Mouse (Mus musculus): ENCODE measurements around the gene Scamp5.

Scamp5 gene

DNA sequence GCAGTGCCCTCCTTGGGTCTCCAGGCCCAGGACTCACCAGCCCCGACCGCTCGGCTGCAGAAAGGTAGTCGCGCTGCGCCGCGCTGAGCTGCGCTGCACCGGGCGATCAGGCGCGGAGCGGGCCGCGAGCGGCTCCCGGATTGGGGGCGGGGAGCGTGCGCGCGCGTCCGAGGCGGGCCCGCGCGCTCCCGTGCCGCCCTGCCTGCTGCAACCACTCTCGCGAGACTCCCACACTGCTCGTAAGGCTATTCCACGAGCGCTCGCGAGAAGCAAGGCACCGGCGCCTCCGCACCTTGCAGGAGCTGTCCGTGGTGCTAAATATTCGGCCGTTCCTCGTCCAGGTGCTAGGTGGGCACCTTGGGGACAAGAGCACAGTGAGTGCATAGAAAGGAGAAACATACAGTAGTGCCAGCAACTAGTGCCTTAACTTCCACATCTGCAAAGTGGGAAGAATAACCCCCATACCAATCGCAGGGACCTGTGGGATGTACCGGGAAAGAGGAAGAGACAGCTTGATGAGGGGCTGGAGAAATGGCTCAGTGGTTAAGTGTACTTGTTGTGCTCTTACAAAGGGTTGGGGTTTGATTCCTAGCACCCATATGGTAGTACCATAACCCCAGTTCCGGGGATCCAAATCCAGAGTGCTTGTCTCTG is at the start of gene Scamp5:
Gene Scamp5, minus strand, starts transcription at position 165 of the 654 bp plus-strand sequence.
- peak; percentile 93 for ATAC-seq (ENCODE audit: low TSS enrichment)

- 0 out of 2 replicates have a peak, but pooled peaks have one; percentile 41 for ATAC-seq (ENCODE audit: low TSS enrichment)
These were observed 49.3 kb upstream of the Scamp5 start for GRCm38 (mm10) chr9:57517113-57517512.

GRCm38 (mm10) chr9:57510577-57510976 is 42.7 kb upstream of the Scamp5 start:
- no peak for ATAC-seq (ENCODE audit: low TSS enrichment)

DNA sequence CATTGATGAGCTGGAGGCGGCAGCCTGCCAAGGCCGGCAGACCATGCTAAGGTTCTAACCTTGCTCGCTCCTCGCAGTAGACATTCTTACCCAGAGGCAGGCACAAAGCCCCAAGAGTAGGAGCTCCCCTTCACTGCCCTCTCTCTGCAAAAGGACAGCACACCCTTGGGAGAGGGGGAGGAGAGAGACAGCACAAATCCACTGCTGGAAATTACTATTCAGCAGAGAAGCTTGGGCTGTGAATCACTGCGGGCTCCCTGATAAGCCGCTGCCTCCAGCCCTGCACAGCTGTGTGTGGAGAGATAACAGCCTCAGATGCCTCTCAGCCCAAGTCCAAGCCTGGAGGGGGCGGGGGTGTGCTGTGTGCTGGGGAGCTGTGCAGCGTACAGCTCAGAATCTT is 37.8 kb upstream of the Scamp5 start:
- peak; percentile 62 for ATAC-seq (ENCODE audit: low TSS enrichment)

DNA sequence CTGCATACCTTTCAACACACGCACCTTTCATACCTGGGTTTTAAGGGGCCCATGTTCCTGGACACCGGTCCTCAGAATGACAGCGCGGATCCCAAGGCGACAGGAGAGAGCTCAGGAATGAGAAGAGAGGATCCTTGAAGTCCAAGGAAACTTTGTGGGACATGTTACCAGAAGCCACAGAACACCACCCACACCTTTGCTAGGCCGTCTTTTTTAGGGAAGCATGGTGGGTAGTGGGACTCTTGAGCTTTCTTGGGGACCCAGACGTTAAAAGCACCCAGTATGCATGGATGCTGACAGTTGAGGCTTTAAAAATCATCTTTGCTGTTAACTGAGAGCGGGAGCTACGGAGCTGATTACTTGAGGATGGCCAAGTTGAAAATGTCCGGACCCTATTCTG is 37.0 kb upstream of the Scamp5 start:
- ATAC-seq (ENCODE audit: low TSS enrichment): no peak

DNA sequence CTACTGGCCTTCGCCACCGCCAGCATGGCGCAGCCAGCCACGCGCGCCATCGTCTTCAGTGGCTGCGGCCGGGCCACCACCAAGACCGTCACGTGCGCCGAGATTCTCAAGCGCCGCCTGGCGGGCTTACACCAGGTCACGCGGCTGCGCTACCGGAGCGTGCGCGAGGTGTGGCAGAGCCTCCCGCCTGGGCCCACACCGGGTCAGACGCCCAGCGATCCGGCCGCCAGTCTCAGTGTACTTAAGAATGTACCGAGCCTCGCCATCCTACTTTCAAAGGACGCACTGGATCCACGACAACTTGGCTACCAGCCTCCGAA is 36.5 kb upstream of the Scamp5 start:
- no peak for ATAC-seq (ENCODE audit: low TSS enrichment)

DNA sequence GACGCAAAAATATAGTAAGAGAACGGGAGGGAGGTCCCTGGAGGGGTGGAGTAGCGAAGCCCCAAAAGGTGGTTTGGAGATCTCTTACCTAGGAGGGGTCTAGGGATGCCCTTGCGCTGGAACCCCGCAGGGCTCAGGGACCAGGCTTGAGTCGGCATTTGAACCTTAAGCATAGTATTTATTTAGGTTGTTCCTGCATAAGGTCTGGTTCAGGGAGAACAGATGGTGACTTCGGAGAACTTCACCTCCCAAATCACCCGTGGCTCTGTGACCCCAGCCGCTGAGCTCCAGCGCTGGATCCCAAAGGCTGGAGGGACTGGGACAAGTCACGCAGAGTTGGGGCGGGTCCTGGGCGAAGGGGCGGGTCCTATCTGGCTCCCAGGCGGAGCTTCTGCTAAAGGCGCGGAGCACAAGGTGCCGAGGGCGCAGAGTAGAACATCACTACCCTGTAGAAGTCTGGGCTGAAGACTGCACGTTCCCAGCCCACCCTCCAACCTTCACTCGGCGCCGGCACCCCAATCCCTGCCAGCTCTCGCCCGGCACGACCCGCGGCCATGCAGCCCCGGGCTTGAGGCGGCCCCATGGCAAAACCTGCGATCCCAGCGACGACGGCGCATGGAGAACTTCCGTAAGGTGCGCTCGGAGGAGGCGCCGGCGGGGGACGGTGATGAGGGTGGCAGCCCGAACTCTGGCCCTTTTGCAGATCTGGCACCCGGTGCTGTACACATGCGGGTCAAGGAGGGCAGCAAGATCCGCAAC is 35.9 kb upstream of the Scamp5 start, which contains the start of gene Rpp25:
Gene Rpp25, plus strand, starts transcription at position 405 of the 759 bp plus-strand sequence.
- ATAC-seq (ENCODE audit: low TSS enrichment): peak; percentile 58

- ATAC-seq (ENCODE audit: low TSS enrichment): peak; percentile 38; the same call in 1 of the 2 replicates
These were observed 35.2 kb upstream of the Scamp5 start for GRCm38 (mm10) chr9:57502911-57503621.

DNA sequence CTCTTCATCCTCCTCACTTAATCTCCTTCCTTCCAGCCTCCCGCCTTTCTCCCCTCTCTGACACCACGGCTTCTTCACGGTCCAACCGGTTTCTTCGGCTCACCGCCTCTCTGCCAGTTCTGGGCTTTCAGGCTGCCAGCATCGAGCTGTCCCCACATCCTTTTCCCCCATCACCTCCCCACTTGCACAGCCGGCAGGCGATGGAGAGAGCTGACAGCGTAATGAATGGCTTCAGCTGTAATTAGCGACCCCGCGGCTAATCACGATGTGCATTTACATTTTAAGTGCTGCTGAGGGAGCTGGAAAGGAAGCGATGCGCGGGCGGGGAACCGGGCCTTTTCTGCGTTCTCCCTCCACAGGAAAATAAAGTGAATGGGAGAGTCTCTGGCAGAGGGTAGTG is 34.0 kb upstream of the Scamp5 start:
- ATAC-seq (ENCODE audit: low TSS enrichment): peak; percentile 25

DNA sequence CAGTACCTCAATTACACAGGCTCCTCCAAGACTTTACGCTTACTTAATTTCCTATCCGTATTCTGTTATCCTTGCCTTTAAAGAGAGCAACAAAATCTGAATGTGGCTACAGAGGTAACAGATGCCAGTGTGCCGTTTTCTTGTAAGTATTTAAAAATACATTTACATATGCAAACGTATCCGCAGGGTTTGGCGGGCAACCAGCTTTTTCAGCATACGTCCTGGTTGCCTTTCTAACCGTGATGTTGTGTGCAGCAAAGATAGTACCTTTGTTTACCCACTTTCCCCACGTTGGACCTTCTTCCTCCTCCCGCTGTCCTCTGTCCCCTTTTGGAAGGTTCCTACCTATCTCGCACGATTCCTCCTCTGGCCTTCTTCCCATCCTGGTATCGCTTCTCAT is 33.6 kb upstream of the Scamp5 start:
- no peak for ATAC-seq (ENCODE audit: low TSS enrichment)

DNA sequence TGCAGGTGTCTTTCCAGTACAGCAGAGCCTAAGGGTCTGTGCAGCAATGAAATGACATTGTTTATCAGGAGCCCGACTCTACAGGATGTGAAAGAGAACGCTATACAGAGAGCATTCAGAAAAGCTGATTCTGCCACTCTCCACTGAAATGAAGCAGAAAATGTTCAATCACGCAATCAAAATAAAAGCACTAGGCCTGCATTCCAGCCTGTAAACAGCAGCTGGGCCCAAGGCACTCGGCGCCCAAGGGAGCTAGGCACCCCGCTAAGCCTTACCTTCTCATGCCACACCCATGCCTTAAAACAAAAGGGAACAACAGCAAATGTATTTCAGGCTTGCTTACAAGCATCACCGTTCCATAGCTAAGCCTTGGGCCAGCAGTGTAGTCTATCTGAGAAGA is 30.7 kb upstream of the Scamp5 start:
- no peak for ATAC-seq (ENCODE audit: low TSS enrichment)

GRCm38 (mm10) chr9:57497236-57497635 is 29.4 kb upstream of the Scamp5 start:
- ATAC-seq (ENCODE audit: low TSS enrichment): no peak

DNA sequence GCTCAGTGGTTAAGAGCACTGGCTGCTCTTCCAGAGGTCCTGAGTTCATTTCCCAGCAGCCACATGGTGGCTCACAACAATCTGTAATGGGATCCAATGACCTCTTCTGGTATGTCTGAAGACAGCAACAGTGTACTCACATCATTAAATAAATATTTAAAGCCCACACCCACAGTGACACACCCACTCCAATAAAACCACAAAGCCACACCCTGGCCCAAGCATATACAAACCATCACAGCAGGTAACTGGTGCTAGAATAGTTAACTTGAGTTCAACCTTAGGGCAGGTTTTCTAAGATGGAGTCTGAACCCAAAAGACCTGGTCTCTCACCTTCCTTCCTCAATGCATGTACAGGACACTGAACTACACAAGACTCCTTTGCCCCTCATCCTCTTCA is 27.1 kb upstream of the Scamp5 start:
- ATAC-seq (ENCODE audit: low TSS enrichment): no peak

DNA sequence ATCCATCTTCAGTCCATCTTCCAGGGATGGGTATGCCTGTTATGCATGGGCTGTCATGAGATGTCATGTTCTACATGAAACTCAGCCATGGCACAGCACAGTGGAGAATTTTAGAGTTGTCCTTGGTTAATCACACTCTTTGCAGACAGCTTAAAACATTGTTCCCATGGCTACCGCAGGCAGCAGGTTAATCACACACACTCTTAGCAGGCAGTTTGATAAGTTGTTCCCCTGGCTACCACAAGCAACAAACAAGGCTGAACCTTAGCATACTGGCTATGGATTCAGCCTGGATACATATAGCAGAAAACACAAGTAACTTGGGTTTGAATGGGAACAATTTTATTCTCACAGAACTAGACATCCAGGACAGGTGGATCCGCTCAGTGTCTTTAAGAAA is 25.7 kb upstream of the Scamp5 start:
- ATAC-seq (ENCODE audit: low TSS enrichment): no peak

- ATAC-seq (ENCODE audit: low TSS enrichment): no peak
These were observed 19.9 kb upstream of the Scamp5 start for GRCm38 (mm10) chr9:57487807-57488206.

GRCm38 (mm10) chr9:57485774-57486173 is 17.9 kb upstream of the Scamp5 start:
- peak; percentile 91 for ATAC-seq (ENCODE audit: low TSS enrichment)

DNA sequence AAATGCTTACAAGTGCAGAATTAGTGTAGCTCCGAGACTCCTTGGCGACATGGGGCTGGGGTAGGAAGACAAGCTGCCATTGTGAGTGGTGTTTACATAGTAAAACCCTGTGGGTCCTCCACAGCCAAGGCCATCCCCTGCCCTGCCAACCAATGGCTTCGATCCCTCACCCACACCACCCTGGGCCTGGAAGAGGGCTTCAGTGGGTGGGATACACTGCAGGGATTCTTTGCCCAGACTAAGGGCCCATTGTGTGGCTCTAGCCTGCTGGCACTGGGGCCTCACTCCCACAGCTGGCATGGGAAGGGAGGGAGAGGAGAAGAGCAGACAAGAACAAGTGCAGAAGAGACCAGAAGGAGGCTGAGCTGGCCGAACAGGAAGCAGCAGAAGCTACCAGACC is 1.1 kb upstream of the Scamp5 start:
- ATAC-seq (ENCODE audit: low TSS enrichment): peak; percentile 24; the same call in 1 of the 2 replicates

DNA sequence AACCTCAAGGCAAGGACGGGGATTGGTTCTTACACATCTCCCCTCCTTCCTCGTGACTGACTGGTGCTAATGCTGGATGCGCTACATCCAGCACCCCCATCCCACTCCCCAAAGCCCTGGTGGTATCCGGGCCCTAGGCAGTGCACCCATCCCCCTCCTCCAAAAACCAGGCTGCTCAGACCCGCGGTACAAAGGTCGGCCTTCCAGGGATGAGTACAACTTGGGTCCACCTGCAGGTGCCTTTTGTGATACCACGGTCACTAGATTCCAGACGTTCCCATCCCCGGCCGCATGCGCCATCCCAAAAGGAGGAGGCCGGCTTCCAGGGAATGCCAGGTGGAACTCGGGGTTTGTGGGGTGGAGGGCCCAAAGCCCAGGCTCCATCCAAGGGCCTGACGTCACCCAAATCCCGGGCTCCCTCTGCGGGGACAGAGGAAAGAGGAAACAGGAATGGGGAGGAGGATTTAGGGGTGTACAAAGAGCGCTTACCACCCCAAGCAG is 539 bp downstream of the Scamp5 start:
- peak; percentile 47 for ATAC-seq (ENCODE audit: low TSS enrichment)

GRCm38 (mm10) chr9:57466101-57466500 is 1.8 kb downstream of the Scamp5 start:
- no peak for ATAC-seq (ENCODE audit: low TSS enrichment)

DNA sequence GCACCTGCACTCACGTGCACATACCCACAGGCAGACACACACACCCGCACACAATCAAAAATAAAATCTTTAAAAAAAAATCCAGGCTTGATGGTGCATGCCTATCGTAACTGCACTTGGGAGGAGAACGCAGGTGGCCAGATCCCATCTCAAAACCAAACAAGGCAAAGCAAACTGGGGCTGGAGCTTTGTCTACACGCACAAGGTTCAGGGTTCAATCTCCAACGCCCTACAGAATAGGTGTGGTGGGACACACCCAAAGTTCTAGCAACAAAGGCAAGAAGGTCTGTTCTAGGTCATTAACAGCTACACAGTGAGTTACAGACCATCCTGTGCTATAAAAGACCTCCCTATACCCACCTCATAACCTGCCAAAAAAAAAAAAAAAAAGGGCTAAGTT is 5.0 kb downstream of the Scamp5 start:
- ATAC-seq (ENCODE audit: low TSS enrichment): no peak

- ATAC-seq (ENCODE audit: low TSS enrichment): no peak
These were observed 8.2 kb downstream of the Scamp5 start for GRCm38 (mm10) chr9:57459707-57460106.

DNA sequence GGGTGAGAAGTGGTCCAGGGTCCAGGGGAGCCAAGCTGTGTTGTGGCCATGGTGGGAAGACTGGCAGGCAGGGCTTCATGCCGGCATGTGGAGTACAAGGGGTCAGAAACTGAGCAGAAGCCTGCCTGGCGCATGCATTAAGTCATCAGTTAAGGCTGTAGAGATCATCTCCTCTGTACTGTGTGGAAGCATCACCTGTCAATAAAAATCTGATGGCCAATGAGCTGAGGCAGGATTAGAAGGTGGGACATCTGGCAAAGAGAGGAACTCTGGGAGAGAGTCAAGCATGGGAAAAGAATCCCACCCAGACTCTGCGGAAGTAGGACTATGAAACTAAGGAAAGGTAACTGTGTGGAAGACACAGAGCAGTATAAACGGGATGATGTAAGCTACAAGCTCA is 14.3 kb downstream of the Scamp5 start:
- ATAC-seq (ENCODE audit: low TSS enrichment): no peak

Measured in frontal cortex, adult (tissue).